Mouse (Mus musculus) megakaryocyte, embryonic 14.5 days (primary cell): Measurements from ENCODE around the gene Itgb1bp1. TPM values are rescaled to one million over a fixed set of nuclear protein-coding genes. Genes with fewer than 3 reads are reported as not detected.

Experiments used
- H3K27me3 ChIP-seq: replicated peaks from 2 replicates; pipeline ENCODE3; 2012; ENCODE audit warnings: inconsistent platforms
- H3K36me3 ChIP-seq: replicated peaks from 2 replicates; pipeline ENCODE3; 2012; ENCODE audit warnings: low read length, inconsistent platforms, mixed read lengths
- H3K4me1 ChIP-seq: 2 replicates; pipeline ENCODE4 v1.6.1; 2012; ENCODE audit warnings: inconsistent platforms
- H3K4me3 ChIP-seq: replicated peaks from 2 replicates; pipeline ENCODE3; 2012; ENCODE audit warnings: moderate library complexity, mild to moderate bottlenecking, inconsistent platforms
- H3K9me3 ChIP-seq: 2 replicates; pipeline ENCODE4 v1.6.1; 2012; ENCODE audit warnings: inconsistent platforms
- FLI1 ChIP-seq: IDR thresholded peaks from 2 replicates; pipeline ENCODE4 v1.6.1; 2012; ENCODE audit warnings: low read length, inconsistent platforms, mixed read lengths
- GATA1 ChIP-seq: IDR thresholded peaks from 3 replicates; pipeline ENCODE4 v1.6.1; 2012; ENCODE audit warnings: mixed read lengths, low read length, inconsistent platforms, borderline replicate concordance
- polyA plus RNA-seq: library from polyadenylated mRNA; stranded (reverse); fragments of >175 nt; gene quantifications from 2 replicates; pipeline ENCODE4 v1.2.3, GENCODE M21; 2012; ENCODE audit warnings: low replicate concordance; ENCODE audit not compliant: insufficient read depth

Itgb1bp1 gene
- polyA plus RNA-seq, 1 experiment = 19.5 TPM

DNA sequence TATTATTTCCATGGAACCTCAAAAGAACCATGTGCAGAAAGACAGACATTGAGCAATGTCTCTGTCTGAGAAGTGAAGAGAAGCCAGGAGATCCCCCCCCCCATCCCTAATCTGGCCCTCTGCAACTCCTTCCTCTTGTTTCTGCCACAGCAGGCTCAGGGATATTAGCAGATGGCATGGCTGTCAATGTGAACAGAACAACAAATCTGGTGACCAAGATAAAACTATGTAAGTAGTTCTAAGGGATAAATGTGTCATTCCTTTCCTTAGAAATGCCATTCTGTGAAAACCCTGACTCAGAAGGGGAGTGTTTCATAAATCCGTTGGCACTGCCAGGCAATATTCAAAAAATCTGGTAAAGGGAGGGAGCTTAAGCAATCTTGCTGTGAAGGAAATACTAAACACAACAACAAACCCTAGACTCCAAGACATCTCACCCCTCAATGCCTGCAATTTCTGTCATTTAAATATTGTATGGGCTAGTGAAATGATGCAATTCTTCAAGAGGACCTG lies 8.7 kb downstream of the Itgb1bp1 start:
- H3K4me3 ChIP-seq = no peak overlapping the region
- no peaks in the 10 kb centered on the region for H3K9me3 ChIP-seq
- no peaks in the 10 kb centered on the region for H3K27me3 ChIP-seq
- no peak for TF ChIP-seq FLI1
- TF ChIP-seq GATA1 = no peak
- H3K36me3 ChIP-seq = peaks cover 64% of the 10 kb centered on the region
- H3K4me1 ChIP-seq = peaks cover 28% of the 10 kb centered on the region

DNA sequence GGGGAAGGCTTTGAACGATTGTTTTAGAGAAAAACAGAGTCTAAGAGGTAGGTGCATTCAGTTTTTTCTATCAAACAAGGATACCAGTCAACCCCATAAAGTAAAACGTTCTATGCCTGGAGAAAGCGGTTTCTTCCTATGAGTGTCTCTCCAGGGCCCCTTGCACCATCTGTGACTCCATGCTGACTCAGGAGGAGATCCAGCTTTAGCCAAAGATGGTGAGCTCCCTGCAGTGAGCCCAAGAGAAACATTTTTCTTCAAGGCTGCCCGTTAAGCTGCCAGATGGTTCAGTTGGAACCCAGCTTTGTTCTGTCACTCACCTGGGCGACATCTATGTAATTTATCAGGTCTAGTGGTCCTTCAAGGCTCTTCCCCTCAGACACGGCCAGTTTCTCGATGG lies 11.6 kb downstream of the Itgb1bp1 start:
- no peaks in the 10 kb centered on the region for H3K9me3 ChIP-seq
- no peak overlapping the region for H3K4me3 ChIP-seq
- peaks cover 88% of the 10 kb centered on the region for H3K36me3 ChIP-seq
- TF ChIP-seq GATA1 (no peak), FLI1 (no peak)
- peaks cover 27% of the 10 kb centered on the region for H3K4me1 ChIP-seq
- no peaks in the 10 kb centered on the region for H3K27me3 ChIP-seq

GRCm38 (mm10) chr12:21268083-21268616 lies 17.9 kb downstream of the Itgb1bp1 start:
- TF ChIP-seq FLI1 (no peak), GATA1 (no peak)
- Histone ChIP-seq H3K27me3 (no peaks in the 10 kb centered on the region), H3K4me1 (peaks cover 30% of the 10 kb centered on the region), H3K36me3 (peaks cover 100% of the 10 kb centered on the region), H3K4me3 (no peak overlapping the region), H3K9me3 (no peaks in the 10 kb centered on the region)

- H3K4me3 ChIP-seq = no peak overlapping the region
- H3K9me3 ChIP-seq = no peaks in the 10 kb centered on the region
- H3K4me1 ChIP-seq = peaks cover 42% of the 10 kb centered on the region
- TF ChIP-seq FLI1 = no peak
- no peak for TF ChIP-seq GATA1
- no peaks in the 10 kb centered on the region for H3K27me3 ChIP-seq
- peaks cover 100% of the 10 kb centered on the region for H3K36me3 ChIP-seq
Measured at GRCm38 (mm10) chr12:21266784-21267098, 19.3 kb downstream of the Itgb1bp1 start.

GRCm38 (mm10) chr12:21265946-21266783 lies 19.9 kb downstream of the Itgb1bp1 start:
- Histone ChIP-seq H3K36me3 (peaks cover 100% of the 10 kb centered on the region), H3K4me1 (peaks cover 46% of the 10 kb centered on the region), H3K4me3 (no peak overlapping the region), H3K9me3 (no peaks in the 10 kb centered on the region), H3K27me3 (no peaks in the 10 kb centered on the region)
- TF ChIP-seq GATA1 (no peak), FLI1 (no peak)

- H3K4me1 ChIP-seq = peaks cover 48% of the 10 kb centered on the region
- H3K9me3 ChIP-seq = no peaks in the 10 kb centered on the region
- no peak overlapping the region for H3K4me3 ChIP-seq
- TF ChIP-seq FLI1 (no peak), GATA1 (no peak)
- no peaks in the 10 kb centered on the region for H3K27me3 ChIP-seq
- peaks cover 99% of the 10 kb centered on the region for H3K36me3 ChIP-seq
Measured at GRCm38 (mm10) chr12:21265501-21265900, 20.6 kb downstream of the Itgb1bp1 start.

DNA sequence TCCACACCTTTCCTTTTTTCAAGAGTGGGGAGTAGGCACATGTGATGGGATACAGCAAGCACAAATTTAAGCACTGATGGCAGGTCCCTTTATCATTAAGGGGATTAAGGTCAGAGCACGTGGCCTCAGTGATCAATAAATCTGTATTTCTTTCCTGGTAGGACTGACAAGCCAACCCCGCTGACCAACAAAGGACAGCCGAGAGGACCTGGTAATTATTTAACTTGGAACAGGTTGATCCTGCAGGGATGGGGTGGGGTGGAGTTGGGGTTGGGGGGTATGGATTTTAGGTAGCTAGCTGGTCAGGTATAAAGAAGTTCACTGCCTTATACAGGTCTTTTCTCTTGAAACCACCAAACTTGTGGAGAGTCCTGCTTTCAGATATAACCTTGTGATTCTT lies 21.1 kb downstream of the Itgb1bp1 start:
- Histone ChIP-seq H3K4me3 (no peak overlapping the region), H3K27me3 (no peaks in the 10 kb centered on the region), H3K9me3 (no peaks in the 10 kb centered on the region), H3K4me1 (peaks cover 53% of the 10 kb centered on the region), H3K36me3 (peaks cover 99% of the 10 kb centered on the region)
- no peak for TF ChIP-seq FLI1
- TF ChIP-seq GATA1 = no peak

GRCm38 (mm10) chr12:21264241-21264640 lies 21.8 kb downstream of the Itgb1bp1 start:
- Histone ChIP-seq H3K4me1 (peaks cover 55% of the 10 kb centered on the region), H3K27me3 (no peaks in the 10 kb centered on the region), H3K36me3 (peaks cover 98% of the 10 kb centered on the region), H3K9me3 (no peaks in the 10 kb centered on the region), H3K4me3 (no peak overlapping the region)
- TF ChIP-seq GATA1 (no peak), FLI1 (no peak)

- Histone ChIP-seq H3K4me1 (peaks cover 55% of the 10 kb centered on the region), H3K9me3 (no peaks in the 10 kb centered on the region)
- no peak for TF ChIP-seq GATA1
- no peak for TF ChIP-seq FLI1
Measured at GRCm38 (mm10) chr12:21263256-21263655, 22.8 kb downstream of the Itgb1bp1 start.

GRCm38 (mm10) chr12:21261521-21261920 lies 24.6 kb downstream of the Itgb1bp1 start:
- TF ChIP-seq GATA1 (no peak), FLI1 (no peak)
- Histone ChIP-seq H3K36me3 (peaks cover 95% of the 10 kb centered on the region), H3K9me3 (no peaks in the 10 kb centered on the region), H3K27me3 (no peaks in the 10 kb centered on the region), H3K4me1 (peaks cover 55% of the 10 kb centered on the region), H3K4me3 (no peak overlapping the region)

More at GRCm38 (mm10) chr12:21263256-21263655, 22.8 kb downstream of the Itgb1bp1 start:
- peaks cover 95% of the 10 kb centered on the region for H3K36me3 ChIP-seq
- H3K27me3 ChIP-seq = no peaks in the 10 kb centered on the region
- no peak overlapping the region for H3K4me3 ChIP-seq
